Mouse (Mus musculus): ENCODE data around the gene Clba1. TPM values are rescaled to one million over a fixed set of nuclear protein-coding genes. Genes with fewer than 3 reads are reported as not detected.
A peak's percentile ranks its signal among the peaks of the same experiment; 100 is the strongest.

Clba1 gene
- 11.2 and 11.9 TPM in 2 replicates for polyA plus RNA-seq (2015; fragmentation: Nextera tagmentation; extraction: Ambion mirVana)

DNA sequence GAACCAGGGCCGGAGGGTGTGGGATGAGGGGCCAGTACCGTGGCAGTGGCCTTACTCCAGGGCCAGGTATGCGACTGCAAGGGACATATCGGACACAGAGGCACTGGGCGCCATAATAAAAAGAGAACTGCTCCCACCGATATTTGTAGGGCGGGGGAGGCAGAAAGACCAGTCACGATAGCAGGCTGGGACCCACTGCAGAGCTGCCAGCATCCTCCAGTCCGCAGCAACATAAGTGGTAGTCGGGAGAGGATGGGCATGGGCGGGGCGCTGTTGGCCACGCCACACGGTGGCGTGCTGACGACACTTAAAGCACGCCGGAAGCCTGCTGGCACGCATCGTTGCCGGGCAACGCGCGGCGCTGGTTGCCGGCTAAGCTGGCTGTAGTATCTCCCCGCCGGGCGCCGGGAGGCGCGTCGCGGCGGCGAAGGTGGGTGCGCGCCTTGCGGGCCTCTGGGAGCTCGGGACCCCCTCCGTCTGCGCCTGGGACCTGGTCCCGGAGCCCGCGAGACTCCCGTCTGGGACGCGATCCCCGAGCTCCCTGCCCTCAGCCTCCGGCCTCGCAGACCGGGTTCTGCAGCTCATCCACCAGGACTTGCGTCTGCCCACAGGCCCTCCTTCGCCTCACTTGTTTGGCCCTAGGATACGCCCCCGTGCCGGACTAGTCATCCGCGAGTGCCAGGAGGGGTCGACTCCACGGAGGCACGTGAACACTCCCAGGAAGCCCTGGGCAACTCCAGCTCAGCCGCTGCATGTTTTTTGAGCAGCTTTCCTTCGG lies at the start of gene Clba1:
TSS of gene Clba1 (plus strand) at position 351 of the 778 bp plus-strand sequence.
- Histone ChIP-seq H3K36me3 (peaks cover 6% of the 10 kb centered on the region; the same call in 1 of the 2 replicates), H3K9ac (peak within 1 kb of the TSS; percentile 59), H3K27me3 (peaks cover 18% of the 10 kb centered on the region; the same call in 1 of the 2 replicates), H3K4me1 (peaks cover 28% of the 10 kb centered on the region), H3K9me3 (replicated peaks) (no peaks in the 10 kb centered on the region), H3K4me3 (replicated peaks) (peak within 1 kb of the TSS; percentile 82), H3K4me2 (peak within 1 kb of the TSS; percentile 99), H3K27ac (peak within 1 kb of the TSS; percentile 69)
- WGBS, result under 1% methylated on average over 64 of the region's 64 CpGs
- peak; percentile 92 for ATAC-seq (replicated peaks; ENCODE audit: low FRiP score)

DNA sequence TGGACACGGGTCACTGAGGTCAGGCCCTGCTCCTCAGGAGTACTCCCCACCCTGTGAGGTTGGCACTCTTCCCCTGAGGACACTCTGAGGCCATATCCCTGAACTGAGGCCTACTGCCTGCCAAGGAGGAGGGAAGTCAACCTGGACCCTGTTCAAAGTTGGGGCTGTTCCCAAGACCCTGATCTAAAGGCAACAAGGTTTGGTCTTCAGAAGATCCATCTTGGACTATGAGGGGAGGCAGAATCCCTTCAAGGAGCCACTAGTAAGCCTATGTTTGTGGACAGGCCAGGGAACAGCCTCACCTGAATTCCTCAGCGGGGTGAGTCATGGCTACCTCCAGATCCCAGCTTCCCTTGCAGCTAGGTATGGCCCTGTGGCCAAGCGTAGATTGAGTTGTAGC lies 49.3 kb upstream of the Clba1 start:
- no peak overlapping the region for H3K27ac ChIP-seq
- no peak overlapping the region for H3K4me2 ChIP-seq
- 87% methylated on average over 3 of the region's 3 CpGs for WGBS
- no peaks in the 10 kb centered on the region for H3K27me3 ChIP-seq
- no peaks in the 10 kb centered on the region for H3K9me3 ChIP-seq (replicated peaks)
- no peak overlapping the region for H3K9ac ChIP-seq
- no peak for ATAC-seq (replicated peaks; ENCODE audit: low FRiP score)
- no peak overlapping the region for H3K4me3 ChIP-seq (replicated peaks)
- H3K36me3 ChIP-seq, result no peaks in the 10 kb centered on the region
- 0 out of 2 replicates have a peak, but pooled peaks cover 3% of the 10 kb centered on the region for H3K4me1 ChIP-seq

DNA sequence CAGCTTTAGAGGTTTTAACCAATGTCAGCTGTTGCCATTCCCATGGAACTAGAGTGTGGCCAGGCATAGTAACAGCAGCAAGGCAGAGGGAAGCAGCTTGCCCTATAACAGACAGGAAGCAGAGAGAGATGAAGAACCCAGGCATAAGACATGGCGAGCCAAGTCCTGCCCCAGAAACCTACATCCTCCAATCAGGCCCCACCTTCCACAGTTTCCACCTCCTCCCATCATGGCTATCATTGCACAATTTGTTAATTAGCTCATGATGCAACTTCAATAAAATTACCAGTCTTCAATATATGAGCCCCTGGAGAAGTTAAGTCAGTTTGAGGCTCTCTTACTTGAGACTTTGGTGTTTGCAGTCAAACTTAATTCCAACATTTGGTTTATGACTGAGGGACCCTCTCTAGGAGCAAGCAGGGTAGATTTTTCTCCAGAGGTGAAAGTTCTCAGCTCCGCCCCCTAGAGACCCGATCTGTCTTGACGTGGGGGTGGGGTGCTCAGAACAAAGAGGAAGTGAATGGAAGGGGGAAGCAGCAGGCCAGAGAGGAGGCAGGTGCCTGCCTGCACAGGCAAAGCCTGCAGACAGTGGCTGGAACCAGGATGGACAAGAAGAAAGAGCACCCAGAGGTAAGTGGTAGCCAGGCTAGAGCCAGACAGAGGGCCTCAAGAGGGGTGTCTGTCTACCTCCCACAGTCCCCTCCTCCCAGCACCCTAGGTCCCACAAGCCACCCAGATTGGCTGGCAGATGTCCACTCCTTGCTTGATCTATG lies 48.4 kb upstream of the Clba1 start, which contains the start of gene Pld4:
TSS of gene Pld4 (plus strand) at position 502 of the 773 bp plus-strand sequence.
- Histone ChIP-seq H3K27ac (no peak within 1 kb of the TSS), H3K4me3 (replicated peaks) (no peak within 1 kb of the TSS), H3K9me3 (replicated peaks) (no peaks in the 10 kb centered on the region), H3K9ac (no peak within 1 kb of the TSS), H3K4me2 (no peak within 1 kb of the TSS), H3K4me1 (0 out of 2 replicates have a peak, but pooled peaks cover 3% of the 10 kb centered on the region), H3K27me3 (no peaks in the 10 kb centered on the region), H3K36me3 (no peaks in the 10 kb centered on the region)
- ATAC-seq (replicated peaks; ENCODE audit: low FRiP score), result no peak
- WGBS, result 37% methylated on average over 4 of the region's 4 CpGs

DNA sequence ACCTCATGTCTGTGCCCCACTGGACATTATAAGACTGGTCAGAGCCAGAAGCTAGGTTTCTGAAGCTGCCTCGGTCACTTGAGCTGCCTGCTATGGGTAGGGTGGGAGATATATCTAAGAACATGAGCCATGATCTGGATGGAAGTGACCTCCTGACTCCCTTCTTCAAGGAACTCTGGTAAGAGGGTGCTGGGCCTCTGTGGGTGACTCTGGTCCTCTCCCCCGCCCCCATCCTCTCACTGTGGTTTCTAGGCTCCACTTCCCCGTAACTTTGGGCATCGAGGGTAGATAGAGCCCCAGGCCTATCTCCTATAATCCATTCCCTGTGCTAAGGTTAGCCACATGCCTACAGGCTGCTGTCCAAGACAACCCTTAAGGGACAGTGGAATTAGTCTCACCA lies 47.3 kb upstream of the Clba1 start:
- Histone ChIP-seq H3K9me3 (replicated peaks) (no peaks in the 10 kb centered on the region), H3K4me3 (replicated peaks) (no peak overlapping the region), H3K36me3 (no peaks in the 10 kb centered on the region), H3K9ac (no peak overlapping the region), H3K27me3 (no peaks in the 10 kb centered on the region), H3K4me1 (0 out of 2 replicates have a peak, but pooled peaks cover 3% of the 10 kb centered on the region), H3K27ac (no peak overlapping the region), H3K4me2 (no peak overlapping the region)
- no peak for ATAC-seq (replicated peaks; ENCODE audit: low FRiP score)
- WGBS, result 85% methylated on average over 4 of the region's 4 CpGs

DNA sequence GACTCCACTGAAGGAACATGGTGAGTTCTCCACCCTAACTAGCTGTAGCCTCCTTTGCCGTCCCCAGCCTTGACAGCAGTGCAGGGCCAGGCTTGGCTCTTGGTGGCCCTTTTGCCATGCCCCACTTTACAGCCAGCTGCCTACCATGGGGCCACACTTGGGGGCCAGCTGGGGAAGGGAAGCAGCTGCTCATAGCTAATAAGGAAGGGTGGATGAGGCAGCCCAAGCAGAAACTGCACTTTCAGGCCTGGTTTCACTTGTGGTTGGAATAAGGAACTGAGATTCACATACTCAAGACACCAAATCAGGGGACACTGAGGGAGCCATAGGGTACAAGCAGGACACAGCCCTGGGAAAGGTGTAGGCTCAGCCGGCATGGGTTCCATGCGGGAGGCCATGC lies 46.7 kb upstream of the Clba1 start:
- 76% methylated on average over 3 of the region's 3 CpGs for WGBS
- ATAC-seq (replicated peaks; ENCODE audit: low FRiP score), result no peak
- H3K4me3 ChIP-seq (replicated peaks), result no peak overlapping the region
- H3K27ac ChIP-seq, result no peak overlapping the region
- H3K9me3 ChIP-seq (replicated peaks), result no peaks in the 10 kb centered on the region
- H3K4me1 ChIP-seq, result 0 out of 2 replicates have a peak, but pooled peaks cover 3% of the 10 kb centered on the region
- H3K4me2 ChIP-seq, result no peak overlapping the region
- no peaks in the 10 kb centered on the region for H3K27me3 ChIP-seq
- no peak overlapping the region for H3K9ac ChIP-seq
- H3K36me3 ChIP-seq, result no peaks in the 10 kb centered on the region

DNA sequence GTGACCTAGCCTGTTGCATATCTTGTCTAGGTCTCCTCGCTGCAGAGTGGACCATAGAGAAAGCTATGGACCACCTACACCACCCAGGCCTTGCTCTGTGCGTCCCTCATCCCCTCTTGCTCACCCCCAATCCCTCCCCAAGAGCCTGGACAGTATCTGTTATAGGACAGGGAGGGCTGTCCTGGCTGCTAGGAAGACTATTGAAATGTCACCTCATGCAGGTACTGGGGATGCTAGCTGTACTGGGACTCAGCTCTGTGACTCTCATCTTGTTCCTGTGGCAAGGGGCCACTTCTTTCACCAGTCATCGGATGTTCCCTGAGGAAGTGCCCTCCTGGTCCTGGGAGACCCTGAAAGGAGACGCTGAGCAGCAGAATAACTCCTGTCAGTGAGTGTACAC lies 45.6 kb upstream of the Clba1 start:
- H3K9me3 ChIP-seq (replicated peaks), result no peaks in the 10 kb centered on the region
- no peak for ATAC-seq (replicated peaks; ENCODE audit: low FRiP score)
- WGBS, result 91% methylated on average over 4 of the region's 4 CpGs
- H3K4me3 ChIP-seq (replicated peaks), result no peak overlapping the region
- no peaks in the 10 kb centered on the region for H3K36me3 ChIP-seq
- H3K27ac ChIP-seq, result no peak overlapping the region
- no peak overlapping the region for H3K9ac ChIP-seq
- no peak overlapping the region for H3K4me2 ChIP-seq
- H3K4me1 ChIP-seq, result 0 out of 2 replicates have a peak, but pooled peaks cover 3% of the 10 kb centered on the region
- no peaks in the 10 kb centered on the region for H3K27me3 ChIP-seq

DNA sequence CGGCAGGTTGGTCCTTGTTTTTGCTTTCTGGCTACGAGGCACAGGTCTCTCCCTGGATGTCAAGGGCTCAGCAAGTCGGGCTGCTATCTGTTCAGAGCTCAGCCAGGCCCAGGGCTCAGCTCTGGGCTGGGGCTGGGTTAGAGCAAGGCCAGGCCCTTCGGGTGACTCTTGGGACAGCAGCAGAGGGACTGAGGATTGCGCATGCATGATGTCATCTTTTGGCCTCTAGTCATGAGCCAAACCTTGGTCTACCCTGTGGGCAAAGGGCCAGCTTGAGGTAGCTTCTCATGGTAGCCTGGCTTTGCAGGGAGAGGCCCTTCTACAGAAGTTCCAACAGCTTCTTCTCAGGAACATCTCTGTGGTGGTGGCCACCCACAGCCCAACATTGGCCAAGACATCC lies 44.6 kb upstream of the Clba1 start:
- Histone ChIP-seq H3K36me3 (no peaks in the 10 kb centered on the region), H3K27ac (no peak overlapping the region), H3K4me2 (no peak overlapping the region), H3K9ac (no peak overlapping the region), H3K27me3 (no peaks in the 10 kb centered on the region), H3K9me3 (replicated peaks) (no peaks in the 10 kb centered on the region), H3K4me3 (replicated peaks) (no peak overlapping the region), H3K4me1 (0 out of 2 replicates have a peak, but pooled peaks cover 3% of the 10 kb centered on the region)
- 81% methylated on average over 5 of the region's 5 CpGs for WGBS
- ATAC-seq (replicated peaks; ENCODE audit: low FRiP score), result no peak

DNA sequence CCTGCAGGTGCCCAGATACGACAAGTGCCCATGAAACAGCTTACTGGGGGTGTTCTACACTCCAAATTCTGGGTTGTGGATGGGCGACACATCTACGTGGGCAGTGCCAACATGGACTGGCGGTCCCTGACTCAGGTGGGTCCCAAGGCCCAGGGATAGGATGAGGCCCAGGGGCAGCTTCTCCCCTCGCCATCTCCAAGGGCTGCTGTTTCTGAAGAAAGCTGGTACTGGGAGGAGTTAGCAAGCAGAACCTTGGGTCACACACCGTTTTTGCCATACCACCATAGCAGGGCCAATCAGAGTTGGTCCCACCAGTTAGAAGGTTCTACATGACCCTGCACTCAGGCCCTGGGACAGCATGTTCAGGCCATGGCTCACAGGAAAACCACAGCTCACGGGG lies 43.7 kb upstream of the Clba1 start:
- Histone ChIP-seq H3K36me3 (no peaks in the 10 kb centered on the region), H3K27ac (no peak overlapping the region), H3K4me1 (0 out of 2 replicates have a peak, but pooled peaks cover 3% of the 10 kb centered on the region), H3K4me2 (no peak overlapping the region), H3K9ac (no peak overlapping the region), H3K4me3 (replicated peaks) (no peak overlapping the region), H3K27me3 (no peaks in the 10 kb centered on the region), H3K9me3 (replicated peaks) (no peaks in the 10 kb centered on the region)
- ATAC-seq (replicated peaks; ENCODE audit: low FRiP score), result no peak
- WGBS, result 92% methylated on average over 7 of the region's 7 CpGs

DNA sequence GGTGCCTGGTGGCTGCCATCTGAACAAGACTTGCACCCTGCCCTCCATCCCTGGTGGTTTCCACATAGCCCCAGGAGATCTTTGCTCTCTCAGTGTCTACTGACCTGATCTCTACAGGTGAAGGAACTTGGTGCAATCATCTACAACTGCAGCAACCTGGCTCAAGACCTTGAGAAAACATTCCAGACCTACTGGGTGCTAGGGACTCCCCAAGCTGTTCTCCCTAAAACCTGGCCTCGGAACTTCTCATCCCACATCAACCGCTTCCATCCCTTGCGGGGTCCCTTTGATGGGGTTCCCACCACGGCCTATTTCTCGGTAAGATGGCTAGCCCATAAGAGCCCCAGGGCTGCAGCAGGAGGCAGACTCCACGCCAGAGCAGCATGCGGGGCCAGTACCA lies 42.2 kb upstream of the Clba1 start:
- Histone ChIP-seq H3K27me3 (no peaks in the 10 kb centered on the region), H3K9me3 (replicated peaks) (no peaks in the 10 kb centered on the region), H3K36me3 (no peaks in the 10 kb centered on the region), H3K9ac (no peak overlapping the region), H3K4me1 (no peaks in the 10 kb centered on the region), H3K4me2 (no peak overlapping the region), H3K4me3 (replicated peaks) (no peak overlapping the region), H3K27ac (no peak overlapping the region)
- 93% methylated on average over 7 of the region's 7 CpGs for WGBS
- no peak for ATAC-seq (replicated peaks; ENCODE audit: low FRiP score)

DNA sequence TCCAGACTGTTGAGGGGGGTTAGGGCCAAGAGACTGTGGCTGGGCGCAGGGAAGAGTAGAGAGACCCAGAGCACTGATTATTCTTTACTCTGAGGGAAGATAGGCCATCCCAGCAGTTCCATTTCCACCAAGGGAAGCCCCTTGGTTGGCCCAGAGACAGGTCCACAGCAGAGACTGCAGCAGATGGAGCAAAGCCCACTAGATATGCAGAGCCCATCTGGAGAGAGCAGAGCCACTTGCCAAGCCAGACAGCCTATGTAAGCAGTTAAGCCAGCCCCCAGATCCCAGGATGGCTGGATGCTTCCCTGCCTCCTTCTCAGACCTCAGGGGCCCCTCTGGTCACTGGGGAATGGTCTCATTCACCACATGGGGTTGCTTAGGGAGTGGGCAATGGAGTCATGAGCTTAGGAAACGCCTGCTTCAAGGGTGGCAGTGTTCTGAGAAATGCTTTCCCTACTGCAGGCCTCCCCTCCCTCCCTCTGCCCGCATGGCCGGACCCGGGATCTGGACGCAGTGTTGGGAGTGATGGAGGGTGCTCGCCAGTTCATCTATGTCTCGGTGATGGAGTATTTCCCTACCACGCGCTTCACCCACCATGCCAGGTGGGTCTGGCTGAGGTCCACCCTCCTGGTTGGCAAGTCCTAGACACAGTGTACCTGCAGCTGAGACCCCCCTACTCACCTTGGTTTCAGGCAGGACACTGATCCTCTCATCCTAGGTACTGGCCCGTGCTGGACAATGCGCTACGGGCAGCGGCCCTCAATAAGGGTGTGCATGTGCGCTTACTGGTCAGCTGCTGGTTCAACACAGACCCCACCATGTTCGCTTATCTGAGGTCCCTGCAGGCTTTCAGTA lies 41.5 kb upstream of the Clba1 start:
- H3K27me3 ChIP-seq, result no peaks in the 10 kb centered on the region
- H3K36me3 ChIP-seq, result no peaks in the 10 kb centered on the region
- no peak overlapping the region for H3K4me3 ChIP-seq (replicated peaks)
- no peak overlapping the region for H3K4me2 ChIP-seq
- no peaks in the 10 kb centered on the region for H3K9me3 ChIP-seq (replicated peaks)
- H3K9ac ChIP-seq, result no peak overlapping the region
- H3K27ac ChIP-seq, result no peak overlapping the region
- 90% methylated on average over 16 of the region's 16 CpGs for WGBS
- ATAC-seq (replicated peaks; ENCODE audit: low FRiP score), result no peak
- H3K4me1 ChIP-seq, result no peaks in the 10 kb centered on the region

DNA sequence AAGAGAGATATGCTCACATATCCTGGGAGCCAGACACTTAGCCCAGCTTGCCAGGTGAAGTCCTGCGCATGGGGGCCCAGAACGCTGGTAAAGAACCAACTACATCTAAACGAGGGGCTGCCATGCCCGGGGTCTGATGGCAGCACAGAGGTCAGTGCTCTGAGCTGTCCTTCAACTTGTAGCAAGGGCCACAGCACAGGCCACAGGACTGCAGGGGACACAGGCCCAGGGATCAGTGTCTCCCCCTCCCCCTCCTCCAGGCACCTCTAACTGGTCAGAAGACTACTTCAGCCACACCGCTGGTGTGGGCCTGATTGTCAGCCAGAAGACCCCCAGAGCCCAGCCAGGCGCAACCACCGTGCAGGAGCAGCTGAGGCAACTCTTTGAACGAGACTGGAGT lies 40.6 kb upstream of the Clba1 start:
- H3K36me3 ChIP-seq, result no peaks in the 10 kb centered on the region
- no peaks in the 10 kb centered on the region for H3K9me3 ChIP-seq (replicated peaks)
- H3K27me3 ChIP-seq, result no peaks in the 10 kb centered on the region
- ATAC-seq (replicated peaks; ENCODE audit: low FRiP score), result no peak
- no peak overlapping the region for H3K4me2 ChIP-seq
- no peaks in the 10 kb centered on the region for H3K4me1 ChIP-seq
- no peak overlapping the region for H3K27ac ChIP-seq
- no peak overlapping the region for H3K9ac ChIP-seq
- H3K4me3 ChIP-seq (replicated peaks), result no peak overlapping the region
- WGBS, result 84% methylated on average over 8 of the region's 8 CpGs

Data from kidney, embryonic 15.5 days (tissue).